Mouse (Mus musculus) inflammation-experienced regulatory T-cells (primary cell): ENCODE measurements around the gene 2010106E10Rik. TPM values are rescaled to one million over a fixed set of nuclear protein-coding genes. Genes with fewer than 3 reads are reported as not detected.

Source experiments
- polyA plus RNA-seq, 2 experiments: library from polyadenylated mRNA; unstranded; fragments of 100-300 nt; shearing (Covaris generic); gene quantifications; one replicate each; pipeline ENCODE4 v1.2.1; 2017

Gene 2010106E10Rik
- polyA plus RNA-seq: not detected

GRCm38 (mm10) chrX:112494974-112495373, at the start of gene 2010106E10Rik:
TSS of gene 2010106E10Rik (plus strand) at chrX:112495274.

GRCm38 (mm10) chrX:112600511-112601305, 105.6 kb downstream of the 2010106E10Rik start, which contains the start of gene Zfp711:
TSS of gene Zfp711 (plus strand) at chrX:112600526.

Other genes starting within 250 kb of the 2010106E10Rik start
- gene Apool, start 183.9 kb upstream of the 2010106E10Rik start, polyA plus RNA-seq: 10 to 100 TPM; 28.0 to 35.2 TPM
- under 1 TPM in 1 of 2 experiments, not detected in 1; 0.26 TPM for gene Satl1, start 88.5 kb upstream of the 2010106E10Rik start, polyA plus RNA-seq
- under 1 TPM; 0.07 to 0.16 TPM for gene Zfp711, start 105.3 kb downstream of the 2010106E10Rik start, polyA plus RNA-seq
- not detected for gene Pof1b, start 203.4 kb downstream of the 2010106E10Rik start, polyA plus RNA-seq